Mouse (Mus musculus): ENCODE measurements around the gene Dock9. TPM values are rescaled to one million over a fixed set of nuclear protein-coding genes. Genes with fewer than 3 reads are reported as not detected.

The Dock9 gene
- total and polyA plus RNA-seq, 3 experiments = 3.4 to 21.7 (median 9.3) TPM

DNA sequence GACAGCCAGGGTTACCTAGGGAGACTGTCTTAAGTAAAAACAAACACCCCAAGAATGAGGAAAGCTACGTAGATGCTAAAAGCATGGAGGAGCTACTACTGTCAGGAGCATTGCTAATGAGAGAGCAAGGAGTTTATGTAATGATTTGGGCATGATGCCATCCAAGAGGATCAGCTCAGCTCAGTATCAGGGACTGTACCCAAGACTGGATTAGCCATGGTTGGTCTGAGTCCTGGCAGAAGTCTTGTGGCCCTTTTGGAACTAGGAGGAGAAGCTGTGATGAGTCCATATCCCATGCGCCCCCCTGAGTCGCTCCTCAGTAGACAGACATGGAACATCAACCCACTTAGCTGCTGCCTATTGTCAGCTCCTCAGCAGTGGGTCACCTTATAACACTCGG, 301.9 kb downstream of the Dock9 start:
- no peak overlapping the region for H3K4me3 ChIP-seq (ENCODE audit: low read depth, low read length)
- DNase-seq (ENCODE audit: low spot score) (no peak), ATAC-seq (ENCODE audit: extremely low read depth, insufficient number of reproducible peaks, low FRiP score, poor library complexity, severe bottlenecking) (no peak)
- H3K9me3 ChIP-seq (replicated peaks) = no peaks in the 10 kb centered on the region
- H3K4me1 ChIP-seq (ENCODE audit: insufficient read depth, low read depth, low read length) = no peaks in the 10 kb centered on the region
- no peaks in the 10 kb centered on the region for H3K27me3 ChIP-seq (ENCODE audit: insufficient read depth, low read length)
- TF ChIP-seq GATA2 (IDR thresholded peaks at IDR 0.05; ENCODE audit: borderline replicate concordance, low read depth, low read length) (no peak), GATA1 (IDR thresholded peaks at IDR 0.05; ENCODE audit: borderline replicate concordance, low read length) (no peak), POLR2AphosphoS5 (IDR thresholded peaks at IDR 0.05; ENCODE audit: insufficient replicate concordance, low read depth, low read length) (no peak), TAL1 (conservative IDR thresholded peaks at IDR 0.05; ENCODE audit: low read depth, low read length) (no peak), CTCF (IDR thresholded peaks at IDR 0.05; ENCODE audit: low read depth, low read length) (no peak)
- no peaks in the 10 kb centered on the region for H3K36me3 ChIP-seq (replicated peaks)

- no peaks in the 10 kb centered on the region for H3K9me3 ChIP-seq (replicated peaks)
- no peaks in the 10 kb centered on the region for H3K27me3 ChIP-seq (ENCODE audit: insufficient read depth, low read length)
- H3K4me1 ChIP-seq (ENCODE audit: insufficient read depth, low read depth, low read length) = no peaks in the 10 kb centered on the region
- no peak overlapping the region for H3K4me3 ChIP-seq (ENCODE audit: low read depth, low read length)
- TF ChIP-seq POLR2AphosphoS5 (IDR thresholded peaks at IDR 0.05; ENCODE audit: insufficient replicate concordance, low read depth, low read length) = no peak
- no peak for TF ChIP-seq TAL1 (conservative IDR thresholded peaks at IDR 0.05; ENCODE audit: low read depth, low read length)
- TF ChIP-seq GATA1 (IDR thresholded peaks at IDR 0.05; ENCODE audit: borderline replicate concordance, low read length) = no peak
- TF ChIP-seq GATA2 (IDR thresholded peaks at IDR 0.05; ENCODE audit: borderline replicate concordance, low read depth, low read length) = no peak
- TF ChIP-seq CTCF (IDR thresholded peaks at IDR 0.05; ENCODE audit: low read depth, low read length) = no peak
- ATAC-seq (ENCODE audit: extremely low read depth, insufficient number of reproducible peaks, low FRiP score, poor library complexity, severe bottlenecking) = no peak
- H3K36me3 ChIP-seq (replicated peaks) = no peaks in the 10 kb centered on the region
- DNase-seq (ENCODE audit: low spot score) = no peak
These were observed 302.5 kb downstream of the Dock9 start for GRCm38 (mm10) chr14:121495120-121495519.

DNA sequence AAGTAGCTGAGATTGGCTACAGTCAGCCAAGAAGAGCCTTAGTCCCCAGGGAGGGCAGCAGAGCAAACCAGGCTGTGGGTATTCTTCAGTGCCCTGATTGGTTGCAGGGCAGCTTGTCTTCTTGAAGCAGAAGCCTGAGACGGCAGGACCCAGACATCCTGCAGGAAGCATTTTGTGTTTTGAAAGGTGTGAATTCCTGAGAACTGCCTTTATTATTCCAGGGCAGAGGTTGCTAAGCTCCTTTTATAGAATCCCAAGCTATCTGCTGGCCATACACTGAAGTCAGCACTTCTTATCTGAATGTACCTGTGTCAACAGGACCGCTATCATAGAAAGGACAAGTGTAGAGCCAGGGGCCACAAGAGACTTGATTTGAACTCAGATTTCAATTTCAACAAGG, 303.4 kb downstream of the Dock9 start:
- ATAC-seq (ENCODE audit: extremely low read depth, insufficient number of reproducible peaks, low FRiP score, poor library complexity, severe bottlenecking) (no peak), DNase-seq (ENCODE audit: low spot score) (no peak)
- Histone ChIP-seq H3K4me3 (ENCODE audit: low read depth, low read length) (no peak overlapping the region), H3K27me3 (ENCODE audit: insufficient read depth, low read length) (peaks cover 2% of the 10 kb centered on the region; the same call in 1 of the 2 replicates), H3K36me3 (replicated peaks) (no peaks in the 10 kb centered on the region), H3K9me3 (replicated peaks) (no peaks in the 10 kb centered on the region), H3K4me1 (ENCODE audit: insufficient read depth, low read depth, low read length) (no peaks in the 10 kb centered on the region)
- TF ChIP-seq TAL1 (conservative IDR thresholded peaks at IDR 0.05; ENCODE audit: low read depth, low read length) = no peak
- TF ChIP-seq GATA1 (IDR thresholded peaks at IDR 0.05; ENCODE audit: borderline replicate concordance, low read length) = no peak
- TF ChIP-seq POLR2AphosphoS5 (IDR thresholded peaks at IDR 0.05; ENCODE audit: insufficient replicate concordance, low read depth, low read length) = no peak

- no peak for TF ChIP-seq GATA2 (IDR thresholded peaks at IDR 0.05; ENCODE audit: borderline replicate concordance, low read depth, low read length)
- TF ChIP-seq POLR2AphosphoS5 (IDR thresholded peaks at IDR 0.05; ENCODE audit: insufficient replicate concordance, low read depth, low read length) = no peak
- TF ChIP-seq TAL1 (conservative IDR thresholded peaks at IDR 0.05; ENCODE audit: low read depth, low read length) = no peak
- TF ChIP-seq CTCF (IDR thresholded peaks at IDR 0.05; ENCODE audit: low read depth, low read length) = no peak
- no peak for TF ChIP-seq GATA1 (IDR thresholded peaks at IDR 0.05; ENCODE audit: borderline replicate concordance, low read length)
- Histone ChIP-seq H3K4me3 (ENCODE audit: low read depth, low read length) (no peak overlapping the region), H3K27me3 (ENCODE audit: insufficient read depth, low read length) (peaks cover 2% of the 10 kb centered on the region; the same call in 1 of the 2 replicates), H3K4me1 (ENCODE audit: insufficient read depth, low read depth, low read length) (no peaks in the 10 kb centered on the region), H3K36me3 (replicated peaks) (no peaks in the 10 kb centered on the region), H3K9me3 (replicated peaks) (no peaks in the 10 kb centered on the region)
- no peak for DNase-seq (ENCODE audit: low spot score)
- no peak for ATAC-seq (ENCODE audit: extremely low read depth, insufficient number of reproducible peaks, low FRiP score, poor library complexity, severe bottlenecking)
These were observed 303.9 kb downstream of the Dock9 start for GRCm38 (mm10) chr14:121493712-121494111.

GRCm38 (mm10) chr14:121492328-121492727, 305.3 kb downstream of the Dock9 start:
- ATAC-seq (ENCODE audit: extremely low read depth, insufficient number of reproducible peaks, low FRiP score, poor library complexity, severe bottlenecking) (no peak), DNase-seq (ENCODE audit: low spot score) (no peak)
- H3K4me3 ChIP-seq (ENCODE audit: low read depth, low read length) = no peak overlapping the region
- peaks cover 6% of the 10 kb centered on the region; the same call in 1 of the 2 replicates for H3K27me3 ChIP-seq (ENCODE audit: insufficient read depth, low read length)
- no peak for TF ChIP-seq GATA2 (IDR thresholded peaks at IDR 0.05; ENCODE audit: borderline replicate concordance, low read depth, low read length)
- no peak for TF ChIP-seq CTCF (IDR thresholded peaks at IDR 0.05; ENCODE audit: low read depth, low read length)
- no peak for TF ChIP-seq POLR2AphosphoS5 (IDR thresholded peaks at IDR 0.05; ENCODE audit: insufficient replicate concordance, low read depth, low read length)
- TF ChIP-seq GATA1 (IDR thresholded peaks at IDR 0.05; ENCODE audit: borderline replicate concordance, low read length) = no peak
- no peak for TF ChIP-seq TAL1 (conservative IDR thresholded peaks at IDR 0.05; ENCODE audit: low read depth, low read length)
- no peaks in the 10 kb centered on the region for H3K4me1 ChIP-seq (ENCODE audit: insufficient read depth, low read depth, low read length)
- H3K9me3 ChIP-seq (replicated peaks) = no peaks in the 10 kb centered on the region
- H3K36me3 ChIP-seq (replicated peaks) = no peaks in the 10 kb centered on the region

Other genes with a start within 250 kb of the Dock9 start
- 37.2 and 57.4 TPM in 2 replicates for gene Ubac2, start 80.8 kb upstream of the Dock9 start, total RNA-seq (2014; fragmentation: Nextera tagmentation)
- gene Ubac2, start 80.8 kb upstream of the Dock9 start, total RNA-seq (2017) = 25.0 and 27.4 TPM in 2 replicates
- 50.8 and 55.3 TPM in 2 replicates for gene Ubac2, start 80.8 kb upstream of the Dock9 start, polyA plus RNA-seq (2012)
- gene Gpr18, start 117.9 kb upstream of the Dock9 start, total RNA-seq (2014; fragmentation: Nextera tagmentation) = not detected in 2 replicates
- gene Gpr18, start 117.9 kb upstream of the Dock9 start, total RNA-seq (2017) = 0.12 and 0.27 TPM in 2 replicates
- not detected in 2 replicates for gene Gpr18, start 117.9 kb upstream of the Dock9 start, polyA plus RNA-seq (2012)
- 0.24 TPM in 1 of 2 replicates, not detected in the other for gene Gpr183, start 167.4 kb upstream of the Dock9 start, total RNA-seq (2014; fragmentation: Nextera tagmentation)
- 6.9 and 7.1 TPM in 2 replicates for gene Gpr183, start 167.4 kb upstream of the Dock9 start, total RNA-seq (2017)
- gene Gpr183, start 167.4 kb upstream of the Dock9 start, polyA plus RNA-seq (2012) = 0.07 and 0.08 TPM in 2 replicates
- gene Timm8a2, start 236.8 kb upstream of the Dock9 start, total RNA-seq (2014; fragmentation: Nextera tagmentation) = not detected in 2 replicates
- 0.35 TPM in 1 of 2 replicates, not detected in the other for gene Timm8a2, start 236.8 kb upstream of the Dock9 start, total RNA-seq (2017)
- gene Timm8a2, start 236.8 kb upstream of the Dock9 start, polyA plus RNA-seq (2012) = 0.05 TPM in 1 of 2 replicates, not detected in the other

All from G1E (cell line).